Mouse (Mus musculus) mouse trophoblast stem cell (cell line): ENCODE data around the gene Ctsd.

Source experiments
- in situ Hi-C, 2 experiments: fragments of 300-500 bp; cut with MseI, MboI; formaldehyde crosslinking; loops; 2 replicates in 1 of 2; 3 replicates in 1 of 2; pipeline ENCODE4 v1.15.1; 2025

Gene Ctsd

DNA sequence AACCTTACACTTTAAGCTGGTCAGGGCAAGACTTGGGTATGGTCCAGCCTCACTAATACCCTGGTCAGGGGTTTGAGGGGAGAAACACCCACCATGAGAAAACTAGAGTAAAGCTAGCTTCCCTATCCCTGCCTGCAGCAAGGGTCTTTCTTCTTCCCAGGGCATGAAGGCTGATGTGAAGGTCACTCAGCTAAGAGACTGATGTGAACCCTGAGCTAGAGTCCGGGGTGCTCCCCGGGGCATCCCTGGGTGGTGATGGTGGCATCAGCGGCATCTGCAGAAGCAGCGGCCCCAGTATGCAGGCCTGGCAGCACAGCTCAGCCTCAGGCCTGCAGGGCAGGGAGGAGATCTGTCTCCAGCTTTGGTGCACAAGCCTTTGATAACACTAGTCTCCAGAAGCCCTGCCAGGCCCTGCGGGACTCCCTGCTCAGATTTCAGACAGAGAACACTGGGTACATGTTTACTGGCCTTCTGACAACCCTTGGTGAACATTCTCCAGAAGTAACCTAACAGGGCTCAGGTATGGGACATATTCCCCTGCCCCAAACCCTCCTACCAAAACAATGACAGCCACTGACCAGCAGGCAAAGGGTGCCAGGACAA, 13.3 kb downstream of the Ctsd start:
- in situ Hi-C loops, result no loop called here

DNA sequence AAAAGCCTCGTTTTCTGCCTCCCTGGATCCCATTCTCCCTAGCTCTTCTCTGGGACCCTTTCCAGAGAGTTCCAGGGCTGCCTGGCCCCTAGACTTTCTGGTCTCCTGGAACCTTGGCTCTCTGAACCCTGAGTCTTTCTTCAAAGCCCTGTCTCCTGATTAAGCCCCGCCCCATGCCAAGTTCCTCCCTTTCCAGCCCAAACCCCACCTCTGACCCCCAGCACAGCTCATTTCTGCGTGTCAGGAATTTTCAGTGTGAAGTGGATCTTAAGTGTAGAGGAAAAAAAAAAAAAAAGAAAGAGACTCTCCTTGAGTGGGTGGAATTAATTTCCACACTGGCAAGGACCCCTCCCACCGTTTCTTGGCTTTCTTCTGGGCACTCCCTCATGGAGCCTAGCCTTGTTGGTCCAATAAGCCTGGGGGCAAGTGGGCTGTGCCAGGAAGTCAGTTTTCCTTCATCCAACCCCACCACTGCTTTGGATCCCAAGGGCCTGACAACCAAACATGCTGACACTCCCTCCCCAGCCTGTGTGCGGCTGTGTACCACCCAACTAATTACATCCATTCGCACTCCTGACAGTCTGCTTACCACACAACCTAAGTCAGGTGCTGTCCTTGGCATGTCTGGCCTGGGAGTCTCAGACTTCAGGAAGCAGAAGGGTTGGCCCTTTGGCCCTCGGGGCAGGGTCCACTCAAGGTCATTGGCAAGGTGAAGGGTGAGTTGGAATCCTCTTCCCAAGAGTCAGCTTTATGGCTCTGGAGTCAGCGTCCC, 14.0 kb downstream of the Ctsd start, which contains the start of gene Ifitm10:
TSS of gene Ifitm10 (minus strand) at position 113 of the 772 bp plus-strand sequence.
- in situ Hi-C loops, result no loop called here

DNA sequence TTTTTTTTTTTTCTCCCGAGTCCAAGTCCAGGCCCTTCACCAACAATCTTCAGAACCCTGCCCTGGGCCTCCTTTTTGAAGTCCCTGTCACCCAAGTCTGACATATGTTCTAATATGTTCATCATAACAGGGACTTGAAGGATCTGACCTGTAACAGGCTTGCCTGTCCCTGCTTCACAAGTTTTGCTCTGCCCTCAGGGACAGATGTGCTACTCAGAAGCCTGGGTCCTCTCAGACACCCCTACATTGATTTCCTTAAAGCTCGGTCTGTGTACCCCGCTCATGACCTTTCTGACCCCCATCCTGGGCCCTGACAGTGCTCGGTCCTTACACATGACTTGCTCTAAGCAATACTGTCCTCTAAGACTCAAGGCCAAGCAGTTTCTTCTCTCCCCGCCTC, 14.8 kb downstream of the Ctsd start:
- in situ Hi-C loops, result no loop called here

DNA sequence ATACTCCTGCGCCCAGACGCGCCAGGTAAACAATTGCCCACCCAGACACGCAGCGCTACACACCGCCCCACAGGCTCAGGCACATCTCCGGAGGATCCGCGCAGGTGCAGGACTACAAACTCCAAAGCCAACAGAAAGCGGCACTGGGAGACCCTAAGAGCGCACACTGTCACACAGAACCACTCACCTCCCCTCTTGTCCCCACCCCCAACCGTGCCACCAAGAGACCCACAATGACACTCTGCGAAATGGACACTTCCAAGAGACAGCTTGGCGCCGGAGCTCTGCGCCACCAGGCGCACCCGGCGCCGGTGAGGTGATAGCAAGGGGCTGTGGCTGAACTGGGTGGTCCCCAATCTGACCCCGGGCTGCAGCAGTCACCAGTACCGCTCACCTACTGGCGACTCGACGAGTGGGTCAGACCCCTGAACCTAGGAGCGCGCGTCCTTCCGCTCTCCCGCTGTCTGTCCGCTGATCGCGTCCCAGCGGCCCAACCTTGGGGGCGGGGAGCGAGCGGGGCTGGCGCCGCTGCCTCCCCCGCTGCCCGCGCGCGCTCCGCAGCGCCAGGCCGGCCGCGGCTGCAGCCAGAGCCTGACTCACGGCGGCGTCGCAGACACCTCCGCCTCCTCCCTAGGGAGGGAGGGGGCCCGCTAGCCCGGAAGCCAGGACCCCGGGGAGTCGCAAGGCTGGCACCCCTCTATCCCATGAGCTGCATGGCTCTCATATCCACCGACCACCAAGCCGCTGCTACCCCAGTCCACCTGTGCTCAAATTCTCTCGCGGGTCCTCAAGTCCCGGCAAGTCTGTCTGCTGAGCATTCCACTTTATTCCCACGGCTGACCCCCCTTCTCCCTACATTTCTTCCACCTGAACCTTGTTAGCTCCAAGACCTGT, 15.8 kb downstream of the Ctsd start:
- in situ Hi-C loops, result no loop called here

DNA sequence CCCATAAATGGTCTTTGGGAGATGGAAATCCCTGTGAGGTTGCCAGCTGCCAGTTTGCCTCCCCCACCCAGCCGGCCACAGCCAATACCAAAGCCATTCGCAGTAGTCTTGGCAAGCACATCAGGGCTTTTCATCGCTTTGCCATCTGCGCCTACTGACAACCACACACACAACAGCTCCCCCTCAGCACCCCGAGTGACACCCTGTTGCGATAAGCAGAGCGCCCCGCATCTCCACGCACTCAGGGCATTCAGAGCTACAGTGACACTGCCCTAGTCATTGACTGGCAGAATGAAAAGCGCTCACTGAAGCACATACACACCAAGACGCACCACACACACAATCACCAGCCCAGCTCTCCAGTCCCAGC, 16.5 kb downstream of the Ctsd start:
- in situ Hi-C loops, result no loop called here

DNA sequence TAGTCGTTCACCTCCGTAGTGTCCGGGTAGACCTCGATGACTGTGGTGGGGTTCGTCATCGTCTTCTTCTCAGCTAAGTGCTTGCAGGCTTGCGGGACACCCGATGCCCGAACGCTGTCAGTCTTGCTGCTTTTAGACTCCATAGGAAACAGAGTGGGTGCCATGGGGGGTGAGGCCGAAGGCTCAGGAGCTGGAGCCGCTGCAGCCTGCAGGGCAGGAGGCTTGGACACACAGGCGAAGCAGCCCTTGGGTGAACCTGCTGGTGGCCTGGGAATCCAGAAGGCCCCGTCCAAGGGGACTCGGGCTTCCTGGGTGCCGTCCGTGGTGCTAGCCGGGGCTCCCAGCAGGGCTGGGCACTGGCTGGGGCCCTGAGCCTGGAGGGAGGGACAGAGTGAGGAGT, 16.9 kb downstream of the Ctsd start:
- in situ Hi-C loops, result no loop called here

DNA sequence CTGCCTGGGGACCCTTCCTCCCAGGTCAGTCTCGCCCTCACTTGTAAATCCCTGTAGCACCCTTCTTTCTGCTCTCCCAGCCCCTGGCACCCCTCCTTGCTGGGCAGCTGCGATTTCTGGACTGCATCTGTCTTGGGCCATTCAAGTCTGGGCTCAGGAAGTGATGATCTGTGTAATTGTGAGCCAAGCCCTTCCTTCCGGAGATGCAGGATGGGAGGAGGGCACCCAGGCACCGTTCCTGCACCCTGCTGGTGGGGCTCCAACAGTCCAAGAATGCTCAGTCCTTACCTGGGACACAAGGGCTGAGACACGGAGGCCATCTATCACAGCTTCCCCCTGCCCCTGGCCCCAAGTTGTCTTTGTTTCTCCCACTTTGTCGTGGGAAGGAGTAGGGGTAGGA, 18.0 kb downstream of the Ctsd start:
- in situ Hi-C loops, result no loop called here

DNA sequence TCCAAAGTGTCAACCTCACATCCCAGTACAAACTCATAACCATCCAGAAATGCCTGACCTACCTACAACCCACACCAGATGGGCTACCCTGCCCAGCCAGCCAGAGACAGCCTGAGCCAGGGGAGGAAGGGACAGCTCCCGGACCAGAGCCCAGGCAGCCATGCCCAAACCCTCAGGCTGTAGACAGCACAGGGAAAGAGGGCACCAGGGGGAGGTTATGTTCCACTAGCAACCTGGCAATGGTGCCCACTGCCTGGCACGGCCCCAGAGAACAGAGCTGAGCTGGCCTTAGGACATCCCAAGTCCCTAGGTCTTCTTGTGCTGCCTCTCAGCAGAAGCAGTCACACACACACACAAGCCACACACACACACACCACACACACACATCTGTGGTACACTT, 19.0 kb downstream of the Ctsd start:
- in situ Hi-C loops, result no loop called here

DNA sequence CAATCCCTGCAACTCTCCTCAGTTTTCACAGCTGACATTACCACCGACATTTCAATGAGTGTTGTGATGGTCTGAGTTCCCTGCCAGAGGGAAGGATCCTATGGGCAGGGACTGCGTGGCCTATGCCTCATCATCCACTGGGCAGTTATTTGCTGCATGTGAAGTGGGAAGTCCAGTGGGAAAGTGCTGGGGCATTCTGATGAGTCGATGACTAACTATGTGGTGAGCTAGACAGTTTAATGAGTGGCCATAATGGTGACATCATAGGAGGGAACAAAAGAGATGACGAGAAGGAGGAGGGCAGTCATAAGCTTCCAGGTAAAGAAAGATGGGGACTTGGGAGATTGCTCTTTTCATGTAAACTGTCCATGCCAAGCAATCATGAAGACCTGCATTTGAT, 24.7 kb downstream of the Ctsd start:
- in situ Hi-C loops, result no loop called here

DNA sequence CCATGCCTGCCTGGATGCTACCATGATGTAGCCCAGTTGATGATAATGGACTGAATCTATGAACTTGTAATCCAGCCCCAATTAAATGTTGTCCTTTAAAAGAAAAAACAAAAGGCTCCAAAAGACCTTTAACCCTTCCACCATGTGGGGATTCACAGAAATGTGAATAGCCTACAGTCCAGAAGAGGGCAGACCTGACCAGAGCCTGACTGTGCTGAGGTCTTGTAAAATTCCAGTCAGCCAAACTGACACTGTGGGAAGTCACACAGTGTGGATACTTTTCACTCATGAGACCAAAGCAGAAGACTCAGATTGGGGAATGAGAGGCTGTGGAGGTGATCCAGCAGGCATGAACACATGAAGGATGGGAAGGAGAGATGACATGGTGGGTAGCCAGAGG, 27.1 kb downstream of the Ctsd start:
- in situ Hi-C loops, result no loop called here

DNA sequence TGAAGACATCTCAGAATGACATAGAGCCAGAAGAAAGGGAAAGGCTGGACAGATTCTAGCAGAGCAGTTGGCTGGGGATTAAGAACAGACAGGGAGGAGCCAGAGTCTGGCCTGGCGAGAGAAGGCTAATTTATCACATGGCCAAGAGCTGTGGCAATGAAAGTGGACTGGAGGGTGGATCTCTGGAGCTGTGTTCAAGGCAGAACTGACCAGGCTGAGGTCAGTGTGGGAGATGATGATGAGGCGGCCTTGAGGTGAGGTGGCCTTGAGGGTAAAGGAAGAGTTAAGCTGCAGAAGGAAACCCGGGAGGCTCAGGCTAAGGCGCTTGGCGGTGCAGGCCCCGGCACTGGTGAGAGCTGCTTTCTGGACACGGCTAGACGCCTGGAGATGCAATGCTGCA, 28.7 kb downstream of the Ctsd start:
- in situ Hi-C loops, result no loop called here

DNA sequence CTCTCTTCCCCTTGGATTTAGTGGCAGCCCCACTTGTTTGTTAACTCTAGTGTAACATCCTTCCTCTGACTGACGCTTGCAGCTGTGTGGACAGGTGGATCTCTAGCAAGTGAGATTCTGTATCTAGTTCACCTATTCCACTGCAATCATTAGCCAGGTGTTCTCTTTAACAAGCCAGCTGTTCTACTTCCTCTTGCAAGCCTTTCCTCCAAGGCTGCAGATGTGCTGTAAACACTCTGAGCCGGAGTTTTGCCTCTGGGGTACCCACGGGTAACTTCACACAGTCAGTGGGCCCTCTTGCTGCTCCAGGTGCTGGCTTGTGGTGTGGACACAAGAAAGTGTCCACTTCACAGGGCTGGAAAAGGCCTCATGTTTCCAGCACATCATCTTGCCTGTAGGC, 30.3 kb downstream of the Ctsd start:
- in situ Hi-C loops, result no loop called here

DNA sequence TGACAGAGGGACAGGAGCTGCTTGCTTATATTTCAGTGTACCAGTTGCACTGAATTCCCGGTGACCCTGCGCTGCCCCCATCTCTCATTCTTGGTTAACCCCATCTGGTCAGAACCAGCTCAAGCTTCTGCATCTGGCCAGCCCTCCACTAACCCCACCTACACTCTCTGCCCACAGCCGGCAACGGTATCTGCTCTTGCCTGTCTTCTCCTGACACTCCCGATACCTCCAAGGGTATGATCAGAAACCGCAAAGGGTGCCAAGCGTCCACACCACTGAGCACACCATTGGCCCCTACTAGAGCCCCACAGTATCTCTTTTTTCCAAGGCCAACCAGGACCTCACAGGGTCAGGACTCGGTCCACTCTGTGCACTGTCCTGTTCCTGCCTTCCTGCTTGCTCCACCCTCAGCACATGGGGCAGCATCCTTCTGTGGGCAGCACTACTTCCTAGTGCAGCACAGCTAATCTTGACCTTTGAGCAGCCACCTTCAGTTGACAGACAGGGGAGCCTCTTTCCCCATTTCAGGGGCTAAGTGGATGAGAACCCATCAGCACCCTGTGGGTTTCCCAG, 33.1 kb downstream of the Ctsd start:
- in situ Hi-C loops, result no loop called here

DNA sequence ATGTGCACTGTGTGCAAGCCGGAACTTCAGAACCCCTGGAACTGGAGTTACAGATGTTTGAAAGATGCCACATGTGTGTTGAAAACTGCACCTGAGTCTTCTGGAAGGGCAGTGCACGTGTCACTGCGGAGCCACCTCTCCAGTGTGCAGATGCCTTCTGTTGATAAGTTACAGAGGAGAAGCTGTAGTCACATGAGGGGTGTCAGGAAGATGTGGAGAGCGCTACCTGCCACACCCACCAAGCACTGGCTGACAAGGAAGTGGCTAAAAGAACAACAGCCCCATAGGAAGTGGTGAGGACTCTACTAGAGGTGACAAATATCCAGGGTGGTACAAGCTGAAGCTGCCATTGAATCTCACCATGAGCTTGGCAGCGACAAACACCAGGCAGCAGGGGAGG, 34.0 kb downstream of the Ctsd start:
- in situ Hi-C loops, result no loop called here

DNA sequence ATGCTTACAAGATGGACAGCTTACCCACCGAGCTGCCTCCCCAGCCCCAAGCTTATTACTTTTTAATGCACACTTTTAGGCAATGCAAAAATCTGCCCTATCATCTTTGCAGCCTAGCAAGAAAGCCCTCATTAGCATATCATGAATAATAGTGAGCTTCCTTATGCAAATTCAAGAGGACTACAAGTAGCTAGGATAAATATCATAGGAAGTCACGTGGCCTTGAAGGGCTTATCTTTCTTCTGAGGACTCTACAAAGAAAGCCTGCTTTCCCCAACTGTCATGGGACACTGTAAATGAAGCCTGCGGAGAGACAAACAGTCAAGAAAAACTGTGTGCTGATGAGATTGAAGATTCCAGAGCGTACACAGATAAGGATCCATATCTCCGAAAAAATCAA, 36.3 kb downstream of the Ctsd start:
- in situ Hi-C loops, result no loop called here

DNA sequence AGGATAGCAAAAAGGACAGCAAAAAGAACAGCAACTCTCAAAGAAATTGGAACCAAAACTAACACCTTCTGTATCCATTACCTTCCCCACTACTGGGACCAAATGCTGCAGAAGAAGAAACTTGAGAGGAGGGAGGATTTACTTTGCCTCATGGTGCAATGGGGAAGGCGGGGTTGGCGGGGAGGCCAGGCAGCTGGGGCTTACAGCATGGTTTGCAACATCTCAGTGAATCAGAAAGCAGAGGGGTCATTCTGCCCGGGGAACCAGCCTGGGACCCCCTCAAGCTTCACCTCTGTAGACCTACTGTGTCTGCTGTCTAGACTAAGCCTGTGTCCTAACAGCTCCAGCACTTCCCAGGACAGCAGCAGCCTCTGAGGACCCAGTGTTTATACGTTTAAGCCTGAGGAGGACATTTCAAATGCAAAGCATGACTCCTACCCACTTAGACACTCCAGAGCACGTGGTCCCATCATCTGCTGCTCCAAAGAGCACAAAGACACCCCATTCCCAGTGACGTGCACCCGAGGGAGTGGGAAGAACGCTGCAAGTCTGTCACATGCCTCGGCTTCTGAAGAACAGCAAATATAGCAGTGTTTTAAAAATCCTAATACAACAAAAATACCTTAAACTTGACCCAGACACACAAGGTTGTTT, 38.4 kb downstream of the Ctsd start:
- in situ Hi-C loops, result no loop called here

DNA sequence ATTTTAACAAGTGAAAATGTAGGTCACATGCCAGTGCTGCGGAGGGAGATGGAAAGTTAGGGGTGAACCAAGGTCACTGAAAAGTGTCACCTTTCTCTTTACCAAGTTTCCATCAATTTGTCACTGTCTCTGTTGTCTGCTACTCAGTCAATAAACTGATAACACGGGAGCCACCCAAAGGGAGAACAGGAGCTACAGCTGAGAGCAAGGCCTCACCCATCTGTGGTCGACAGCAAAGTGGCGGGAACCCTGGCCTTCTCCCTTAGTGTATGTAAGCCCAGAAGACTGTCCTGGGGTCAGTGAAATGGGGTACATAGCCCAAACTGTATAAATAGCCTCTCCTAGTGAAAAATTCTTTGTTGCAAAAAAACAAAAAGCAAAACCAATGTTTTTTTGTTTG, 40.3 kb downstream of the Ctsd start:
- in situ Hi-C loops, result no loop called here

DNA sequence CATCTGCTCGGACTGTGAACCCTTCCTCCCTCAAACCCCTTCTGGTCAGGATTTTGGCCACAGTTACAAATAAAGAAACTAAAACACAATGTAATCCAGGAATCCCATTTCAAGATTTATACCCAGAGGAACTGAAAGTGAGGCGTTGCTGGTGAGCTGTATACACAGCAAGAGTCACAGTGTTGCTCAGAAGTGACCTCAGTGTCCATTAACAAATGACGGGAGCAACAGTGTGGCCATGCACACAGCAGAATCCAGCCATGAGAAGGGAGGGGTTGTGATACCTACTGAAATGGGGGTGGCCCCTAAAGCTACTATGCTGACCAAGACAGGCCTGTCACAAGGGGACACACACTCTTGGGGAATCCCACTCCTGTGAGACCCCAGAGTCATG, 45.6 kb downstream of the Ctsd start:
- in situ Hi-C loops, result no loop called here

DNA sequence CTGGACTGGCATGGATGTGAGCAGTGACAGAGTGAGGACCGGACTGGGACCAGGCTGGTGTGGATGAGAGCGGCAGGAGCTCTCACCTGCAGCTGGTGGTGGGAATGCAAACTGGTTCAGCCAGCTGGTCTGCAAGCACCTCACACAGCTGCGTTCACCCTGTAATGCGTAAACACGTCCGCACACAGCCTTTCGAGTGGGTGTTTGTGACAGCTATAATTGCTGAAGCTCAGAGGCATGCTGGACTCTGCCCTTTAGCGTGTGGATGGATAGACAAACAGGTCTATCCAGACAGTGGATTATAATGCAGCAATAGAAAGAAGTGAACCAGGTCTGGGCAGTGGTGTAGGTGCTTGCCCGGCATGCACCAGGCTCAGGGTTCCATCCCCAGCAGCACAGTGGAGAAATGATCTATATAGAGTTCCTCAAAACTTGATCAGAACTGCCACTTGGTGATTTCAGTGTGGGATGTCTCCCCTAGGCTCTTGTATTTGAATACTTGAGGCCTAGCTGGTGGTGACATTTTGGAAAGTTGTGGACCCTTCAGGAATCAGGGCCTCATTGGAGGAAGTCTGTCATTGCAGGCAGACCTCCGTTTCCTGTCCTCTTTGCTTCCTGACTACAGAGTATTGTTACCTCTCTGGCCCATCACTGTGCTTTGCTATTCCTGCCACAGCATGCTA, 46.1 kb downstream of the Ctsd start:
- in situ Hi-C loops, result no loop called here

DNA sequence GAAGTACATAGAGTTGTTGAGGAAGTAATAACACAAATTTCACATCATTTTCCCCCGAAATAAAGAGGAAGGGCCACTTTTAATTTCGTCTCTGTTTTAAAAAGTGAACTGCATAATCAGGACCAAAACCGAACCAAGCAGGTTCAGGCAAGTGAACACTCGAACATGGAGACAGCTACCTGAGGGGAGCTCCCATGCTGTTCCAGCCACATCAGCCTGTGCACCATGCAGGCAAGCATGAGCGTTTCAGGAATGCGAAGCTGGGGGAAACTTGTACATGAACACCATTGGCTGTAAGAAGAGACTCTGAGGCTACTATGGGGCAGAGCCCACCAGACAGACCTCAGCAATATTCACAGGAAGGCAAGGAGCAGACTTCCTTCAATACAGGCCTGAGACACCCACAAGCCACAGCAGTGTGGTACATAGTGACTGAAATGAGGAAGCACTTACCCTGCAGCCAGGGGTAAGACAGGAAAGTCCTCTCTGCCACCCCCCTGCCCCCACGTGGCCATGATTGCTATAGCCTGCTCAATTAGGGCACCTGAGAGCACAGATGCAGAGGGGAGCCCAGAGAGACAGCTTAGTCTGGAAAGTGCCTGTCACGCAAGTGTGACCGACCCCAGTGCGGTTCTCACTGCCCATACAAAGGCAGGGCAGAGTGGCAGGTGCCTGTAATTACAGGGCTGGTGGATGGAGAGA, 47.4 kb downstream of the Ctsd start:
- in situ Hi-C loops, result no loop called here

DNA sequence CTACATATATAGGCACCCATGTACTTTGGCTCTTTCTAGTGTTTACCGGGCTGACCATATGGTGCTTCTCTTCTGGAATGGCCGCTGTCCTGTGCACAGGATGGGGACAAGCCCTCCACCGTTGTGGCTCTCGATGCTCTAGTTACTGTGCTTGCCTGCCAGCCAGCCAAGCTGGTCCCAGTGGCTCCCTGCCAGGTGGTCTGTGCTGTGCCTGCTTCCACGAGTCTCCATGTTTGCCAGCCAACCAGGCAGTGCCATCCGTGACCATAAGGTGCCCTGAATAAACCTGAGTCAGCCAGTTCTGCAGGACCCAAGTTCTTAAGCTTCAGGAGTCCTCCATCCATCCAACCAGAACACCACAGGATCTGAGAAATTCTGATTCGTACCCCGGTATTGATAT, 52.7 kb downstream of the Ctsd start:
- in situ Hi-C loops, result loop anchor here (5.0 to 10.0 kb wide), 2 partner anchors 87 to 350 kb away; no protein-coding TSS in a partner anchor
